Comparison of ENCODE assay signal across 9 mouse cellular contexts in the genomic region with DNA sequence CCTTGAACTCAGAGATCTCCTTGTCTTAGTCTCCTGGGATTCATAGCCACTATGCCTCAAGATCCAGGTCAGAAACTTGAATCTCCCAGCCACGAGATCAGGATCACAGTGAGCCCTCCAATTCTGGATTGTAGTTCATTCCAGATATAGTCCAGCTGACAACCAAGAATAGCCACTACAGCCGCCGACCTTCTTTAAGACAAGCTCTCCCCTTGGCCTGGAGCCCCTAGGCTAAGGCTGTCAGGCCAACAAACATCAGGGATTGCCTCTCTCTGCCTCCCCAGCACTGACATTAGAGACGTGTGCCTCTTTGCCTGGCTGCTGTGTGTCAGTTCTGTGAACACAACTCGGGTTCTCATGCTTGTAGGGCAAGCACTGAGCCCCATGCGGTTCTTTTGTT. TPM values are rescaled to one million over a fixed set of nuclear protein-coding genes. Genes with fewer than 3 reads are reported as not detected.
DNase-seq lines count a peak whose midpoint lies in the region; ATAC-seq and TF ChIP-seq lines count a peak whose summit lies in the region.
"Had no signal": no experiment of that assay in that cellular context is flagged by ENCODE, and none has a peak within 500 bp of the region (broad histone marks: within the 10 kb centered on the region; RNA-seq: fewer than 3 reads in every experiment).

No protein-coding gene starts in this region.

- TF ChIP-seq CTCF in lung, embryonic 14.5 days (IDR thresholded peaks at IDR 0.05; ENCODE audit: low read depth): no peak
- no peak for TF ChIP-seq CTCF in embryonic fibroblast, embryonic 13.5 days (IDR thresholded peaks at IDR 0.05; ENCODE audit: borderline replicate concordance, insufficient read depth, low read length)

- ATAC-seq in lung, embryonic 14.5 days (ENCODE audit: insufficient read depth): no peak
- no peak for ATAC-seq in hindbrain, embryonic 14.5 days (ENCODE audit: low FRiP score)
- ATAC-seq in midbrain, embryonic 15.5 days (replicated peaks): no peak

- H3K4me1 ChIP-seq in lung, embryonic 14.5 days (ENCODE audit: insufficient read depth): no peaks in the 10 kb centered on the region
- no peaks in the 10 kb centered on the region for H3K4me1 ChIP-seq in embryonic fibroblast, embryonic 13.5 days (ENCODE audit: control insufficient read depth, insufficient read depth, low read length)
- H3K4me1 ChIP-seq in hindbrain, embryonic 14.5 days (replicated peaks; ENCODE audit: control insufficient read depth, insufficient read depth, low read length): peaks cover 18% of the 10 kb centered on the region
- peaks cover 25% of the 10 kb centered on the region for H3K4me1 ChIP-seq in midbrain, embryonic 15.5 days

- H3K4me3 ChIP-seq in lung, embryonic 14.5 days (ENCODE audit: low read depth, low read length): peak overlapping the region; percentile 79
- H3K4me3 ChIP-seq in embryonic fibroblast, embryonic 13.5 days (ENCODE audit: insufficient read depth, low read length): peak overlapping the region; percentile 75; the same call in 1 of the 2 replicates
- no peak overlapping the region for H3K4me3 ChIP-seq in hindbrain, embryonic 14.5 days (replicated peaks; ENCODE audit: low read length)
- H3K4me3 ChIP-seq in midbrain, embryonic 15.5 days: no peak overlapping the region

- H3K9me3 ChIP-seq in lung, embryonic 14.5 days (ENCODE audit: low read depth, low read length): no peaks in the 10 kb centered on the region
- no peaks in the 10 kb centered on the region for H3K9me3 ChIP-seq in hindbrain, embryonic 14.5 days (ENCODE audit: control insufficient read depth, low read length)
- no peaks in the 10 kb centered on the region for H3K9me3 ChIP-seq in midbrain, embryonic 15.5 days

- no peak overlapping the region for H3K27ac ChIP-seq in lung, embryonic 14.5 days (ENCODE audit: low read depth)
- H3K27ac ChIP-seq in embryonic fibroblast, embryonic 13.5 days (ENCODE audit: insufficient read depth, low read length): no peak overlapping the region
- H3K27ac ChIP-seq in hindbrain, embryonic 14.5 days: no peak overlapping the region
- no peak overlapping the region for H3K27ac ChIP-seq in midbrain, embryonic 15.5 days

- H3K36me3 ChIP-seq in lung, embryonic 14.5 days (ENCODE audit: insufficient read depth): peaks cover 22% of the 10 kb centered on the region
- H3K36me3 ChIP-seq in hindbrain, embryonic 14.5 days (replicated peaks; ENCODE audit: control insufficient read depth, insufficient read depth): peaks cover 5% of the 10 kb centered on the region; the same call in 1 of the 2 replicates
- H3K36me3 ChIP-seq in midbrain, embryonic 15.5 days (replicated peaks): no peaks in the 10 kb centered on the region

- WGBS in lung, embryonic 14.5 days: 83% methylated on average over 6 of the region's 6 CpGs
- WGBS in hindbrain, embryonic 14.5 days: 84% methylated on average over 6 of the region's 6 CpGs
- WGBS in midbrain, embryonic 15.5 days: 85% methylated on average over 6 of the region's 6 CpGs

- TF ChIP-seq POLR2A in embryonic fibroblast, embryonic 13.5 days (IDR thresholded peaks at IDR 0.05; ENCODE audit: low read depth, low read length): no peak

- H3K9ac ChIP-seq in lung, embryonic 14.5 days: no peak overlapping the region
- H3K9ac ChIP-seq in hindbrain, embryonic 14.5 days: no peak overlapping the region
- no peak overlapping the region for H3K9ac ChIP-seq in midbrain, embryonic 15.5 days

- no peak for DNase-seq in lung, embryonic 14.5 days
- no peak for DNase-seq in lung, postnatal 36 days
- no peak for DNase-seq in hindbrain, embryonic 14.5 days (ENCODE audit: low spot score)
- DNase-seq in layer of hippocampus, adult 9-10 months (ENCODE audit: low spot score): no peak
- no peak for DNase-seq in frontal cortex, postnatal 36 days (ENCODE audit: low spot score in 2 of 2)
- no peak for DNase-seq in adrenal gland, adult 2 months

- H3K4me2 ChIP-seq in lung, embryonic 14.5 days: peak overlapping the region; percentile 73
- peak overlapping the region; percentile 58 for H3K4me2 ChIP-seq in hindbrain, embryonic 14.5 days (replicated peaks)
- H3K4me2 ChIP-seq in midbrain, embryonic 15.5 days: peak overlapping the region; percentile 69

- H3K27me3 ChIP-seq in lung, embryonic 14.5 days (ENCODE audit: insufficient read depth, low read length): no peaks in the 10 kb centered on the region
- H3K27me3 ChIP-seq in hindbrain, embryonic 14.5 days (ENCODE audit: control insufficient read depth, insufficient read depth, low read length): no peaks in the 10 kb centered on the region
- H3K27me3 ChIP-seq in midbrain, embryonic 15.5 days (replicated peaks): no peaks in the 10 kb centered on the region

RNA-seq across cellular contexts. Expression of a gene that starts 1.1 kb away (rescaled TPM):
- polyA plus RNA-seq in lung, embryonic 14.5 days (2014; fragmentation: Nextera tagmentation; extraction: Ambion mirVana): 24.2 and 27.8 TPM in 2 replicates
- 15.5 and 18.7 TPM in 2 replicates for polyA plus RNA-seq in embryonic fibroblast, embryonic 13.5 days (2011; ENCODE audit: insufficient read length, low read depth, missing spikeins)
- 18.4 and 18.5 TPM in 2 replicates for polyA plus RNA-seq in hindbrain, embryonic 14.5 days (2014; fragmentation: Nextera tagmentation; extraction: Ambion mirVana)
- polyA plus RNA-seq in midbrain, embryonic 15.5 days (2015; fragmentation: Nextera tagmentation; extraction: Ambion mirVana): 18.9 and 19.9 TPM in 2 replicates
- total RNA-seq in adrenal gland, adult 2 months (2021): 10 to 100 TPM in 1 of 2 experiments, 1 to 10 TPM in 1; 7.6 to 10.3 TPM
- polyA plus RNA-seq in adrenal gland, adult 2 months (2012; rRNA removed): 0.27 and 0.55 TPM in 2 replicates

RNA-seq across cellular contexts. Expression of a gene that starts 1.2 kb away (rescaled TPM):
- 28.9 and 29.6 TPM in 2 replicates for polyA plus RNA-seq in lung, embryonic 14.5 days (2014; fragmentation: Nextera tagmentation; extraction: Ambion mirVana)
- 21.5 and 29.1 TPM in 2 replicates for polyA plus RNA-seq in embryonic fibroblast, embryonic 13.5 days (2011; ENCODE audit: insufficient read length, low read depth, missing spikeins)
- 29.0 and 33.4 TPM in 2 replicates for polyA plus RNA-seq in hindbrain, embryonic 14.5 days (2014; fragmentation: Nextera tagmentation; extraction: Ambion mirVana)
- 32.0 and 32.4 TPM in 2 replicates for polyA plus RNA-seq in midbrain, embryonic 15.5 days (2015; fragmentation: Nextera tagmentation; extraction: Ambion mirVana)
- total RNA-seq in adrenal gland, adult 2 months (2021): 10 to 100 TPM; 15.0 to 16.1 TPM
- polyA plus RNA-seq in adrenal gland, adult 2 months (2012; rRNA removed): 1.9 and 3.5 TPM in 2 replicates

RNA-seq across cellular contexts. Expression of a gene that starts 39.2 kb away (rescaled TPM):
- 0.15 and 0.17 TPM in 2 replicates for polyA plus RNA-seq in lung, embryonic 14.5 days (2014; fragmentation: Nextera tagmentation; extraction: Ambion mirVana)
- polyA plus RNA-seq in embryonic fibroblast, embryonic 13.5 days (2011; ENCODE audit: insufficient read length, low read depth, missing spikeins): not detected in 2 replicates
- polyA plus RNA-seq in hindbrain, embryonic 14.5 days (2014; fragmentation: Nextera tagmentation; extraction: Ambion mirVana): 0.13 TPM in 1 of 2 replicates, not detected in the other
- polyA plus RNA-seq in midbrain, embryonic 15.5 days (2015; fragmentation: Nextera tagmentation; extraction: Ambion mirVana): 0.14 and 0.37 TPM in 2 replicates
- 1 to 10 TPM in 1 of 2 experiments, under 1 TPM in 1; 0.28 to 1.6 TPM for total RNA-seq in adrenal gland, adult 2 months (2021)
- polyA plus RNA-seq in adrenal gland, adult 2 months (2012; rRNA removed): not detected in 2 replicates
- polyA plus RNA-seq: large intestine, adult 2 months had no signal

Comparison
In these comparisons a context has a peak if more than half of its experiments do, and no peak if none do; other contexts are left out.
1. H3K4me3 ChIP-seq: peak in lung, embryonic 14.5 days (single experiment) and embryonic fibroblast, embryonic 13.5 days (single experiment); none in hindbrain, embryonic 14.5 days (single experiment) and midbrain, embryonic 15.5 days (single experiment).
2. RNA of a gene that starts 1.1 kb away (polyA plus RNA-seq): 24.2 to 27.8 TPM in lung, embryonic 14.5 days, 18.9 to 19.9 TPM in midbrain, embryonic 15.5 days, 15.5 to 18.7 TPM in embryonic fibroblast, embryonic 13.5 days and 18.4 to 18.5 TPM in hindbrain, embryonic 14.5 days; 0.27 to 0.55 TPM in adrenal gland, adult 2 months; every median in the first group is over 10 times any median in the second.
3. Peak in every context shown above with its lines, with median percentiles within 50 percentile points of each other: H3K4me2 ChIP-seq.